Mouse (Mus musculus) kidney, adult 2 months (tissue): ENCODE results near the gene Atraid.

ENCODE experiments used
- CTCF ChIP-seq: fragments of 200-500 bp; conservative IDR thresholded peaks from 2 replicates; pipeline ENCODE4 v1.5.1; 2011; ENCODE audit warnings: low read depth, mild to moderate bottlenecking, control low read depth, low read length, moderate library complexity, mixed read lengths; ENCODE audit not compliant: insufficient read depth, insufficient read length
- POLR2A ChIP-seq: fragments of 200-500 bp; IDR thresholded peaks from one replicate; pipeline ENCODE4 v1.6.1; 2011; ENCODE audit warnings: low read depth, low read length, control low read depth

DNA sequence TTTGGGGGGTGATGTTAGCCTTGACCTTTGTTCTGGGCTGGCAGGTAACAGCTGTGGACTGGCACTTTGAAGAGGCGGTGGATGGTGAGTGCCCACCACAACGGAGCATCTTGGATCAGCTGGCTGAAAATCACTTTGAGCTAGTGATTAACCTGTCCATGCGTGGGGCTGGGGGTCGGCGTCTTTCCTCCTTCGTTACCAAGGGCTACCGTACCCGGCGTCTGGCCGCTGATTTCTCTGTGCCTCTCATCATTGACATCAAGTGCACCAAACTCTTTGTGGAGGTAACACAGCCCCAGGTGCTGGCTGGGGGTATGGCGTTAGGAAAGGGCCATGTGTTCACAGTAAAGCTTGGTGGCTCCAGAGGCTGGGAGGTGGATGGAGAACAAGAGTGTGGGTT, 23.7 kb downstream of the Atraid start:
- no peak for TF ChIP-seq CTCF
- no peak for TF ChIP-seq POLR2A
